Mouse (Mus musculus): ENCODE results near the gene Rrp1b. TPM values are rescaled to one million over a fixed set of nuclear protein-coding genes. Genes with fewer than 3 reads are reported as not detected.
"Not testable (repeated sequence)": the region's sequence is repeated elsewhere in the genome, so short reads cannot be mapped to it uniquely, and the experiment has no call there.

Gene Rrp1b
- polyA plus RNA-seq, 1 experiment from 2014 or later, result 36.9 TPM

DNA sequence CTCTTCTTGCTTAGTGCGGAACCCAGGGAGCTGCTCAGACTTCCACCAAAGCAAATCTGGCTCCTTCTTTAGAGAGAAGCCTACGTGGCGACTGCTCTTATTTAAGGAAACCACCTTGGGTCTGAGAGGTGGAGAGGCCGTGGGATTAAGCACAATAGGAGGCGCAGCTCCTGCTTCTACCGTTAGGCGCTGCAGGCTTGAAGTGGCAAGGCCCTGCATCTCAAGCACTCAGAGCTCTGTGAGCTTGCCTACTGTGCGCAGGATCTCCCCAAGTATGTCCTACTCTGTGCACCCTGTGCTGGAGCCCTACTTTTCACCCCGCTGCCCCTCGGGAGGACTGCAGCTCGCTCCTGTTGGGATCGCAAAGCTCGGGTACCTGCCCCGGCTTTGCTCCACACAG, 25.3 kb downstream of the Rrp1b start:
- peaks cover 60% of the 10 kb centered on the region for H3K36me3 ChIP-seq
- WGBS, result 98% methylated on average over 14 of the region's 14 CpGs
- H3K4me1 ChIP-seq, result no peaks in the 10 kb centered on the region
- no peak overlapping the region for H3K4me3 ChIP-seq (replicated peaks)
- no peak overlapping the region for H3K4me2 ChIP-seq
- H3K27ac ChIP-seq (replicated peaks), result no peak overlapping the region
- no peak overlapping the region for H3K9ac ChIP-seq (replicated peaks)
- ATAC-seq (ENCODE audit: low FRiP score), result no peak
- no peaks in the 10 kb centered on the region for H3K27me3 ChIP-seq (replicated peaks)
- H3K9me3 ChIP-seq (replicated peaks), result no peaks in the 10 kb centered on the region

GRCm38 (mm10) chr17:32063654-32064053, 27.8 kb downstream of the Rrp1b start:
- Histone ChIP-seq H3K27me3 (replicated peaks) (no peaks in the 10 kb centered on the region), H3K9ac (replicated peaks) (no peak overlapping the region), H3K27ac (replicated peaks) (no peak overlapping the region), H3K4me2 (no peak overlapping the region), H3K4me1 (no peaks in the 10 kb centered on the region), H3K36me3 (peaks cover 35% of the 10 kb centered on the region), H3K9me3 (replicated peaks) (no peaks in the 10 kb centered on the region), H3K4me3 (replicated peaks) (no peak overlapping the region)
- no peak for ATAC-seq (ENCODE audit: low FRiP score)
- WGBS, result 86% methylated on average over 2 of the region's 2 CpGs

DNA sequence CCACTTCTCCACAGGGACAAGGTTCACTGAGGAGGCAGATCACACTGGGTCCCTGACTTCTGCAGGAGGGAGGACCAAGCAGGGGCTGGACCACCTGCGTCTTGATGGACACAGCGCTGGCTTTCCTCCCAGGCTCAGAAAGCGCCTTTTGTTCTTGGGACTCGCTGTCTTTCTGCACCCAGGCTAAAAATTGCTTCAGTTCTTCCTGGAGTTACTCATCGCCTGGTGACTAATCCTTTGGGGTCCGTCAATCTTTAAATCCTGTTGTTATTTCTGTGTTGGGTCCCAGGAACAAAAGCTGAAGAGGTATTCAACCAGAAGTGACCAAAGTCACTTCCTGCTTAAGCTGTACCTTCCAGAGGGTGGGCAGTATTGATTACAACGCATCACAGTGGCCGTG, 28.9 kb downstream of the Rrp1b start:
- H3K9ac ChIP-seq (replicated peaks); H3K27me3 ChIP-seq (replicated peaks); ATAC-seq (ENCODE audit: low FRiP score); H3K4me1 ChIP-seq; H3K4me2 ChIP-seq; H3K9me3 ChIP-seq (replicated peaks); H3K4me3 ChIP-seq (replicated peaks); H3K27ac ChIP-seq (replicated peaks): not testable (repeated sequence)
- H3K36me3 ChIP-seq, result peaks cover 24% of the 10 kb centered on the region
- WGBS, result 70% methylated on average over 8 of the region's 8 CpGs

GRCm38 (mm10) chr17:32067541-32067940, 31.6 kb downstream of the Rrp1b start:
- no peak overlapping the region for H3K4me3 ChIP-seq (replicated peaks)
- 0 out of 2 replicates have a peak, but pooled peaks cover 5% of the 10 kb centered on the region for H3K9me3 ChIP-seq (replicated peaks)
- no peak overlapping the region for H3K27ac ChIP-seq (replicated peaks)
- no peaks in the 10 kb centered on the region for H3K36me3 ChIP-seq
- WGBS, result 72% methylated on average over 9 of the region's 9 CpGs
- no peak for ATAC-seq (ENCODE audit: low FRiP score)
- no peaks in the 10 kb centered on the region for H3K4me1 ChIP-seq
- no peaks in the 10 kb centered on the region for H3K27me3 ChIP-seq (replicated peaks)
- no peak overlapping the region for H3K9ac ChIP-seq (replicated peaks)
- no peak overlapping the region for H3K4me2 ChIP-seq

DNA sequence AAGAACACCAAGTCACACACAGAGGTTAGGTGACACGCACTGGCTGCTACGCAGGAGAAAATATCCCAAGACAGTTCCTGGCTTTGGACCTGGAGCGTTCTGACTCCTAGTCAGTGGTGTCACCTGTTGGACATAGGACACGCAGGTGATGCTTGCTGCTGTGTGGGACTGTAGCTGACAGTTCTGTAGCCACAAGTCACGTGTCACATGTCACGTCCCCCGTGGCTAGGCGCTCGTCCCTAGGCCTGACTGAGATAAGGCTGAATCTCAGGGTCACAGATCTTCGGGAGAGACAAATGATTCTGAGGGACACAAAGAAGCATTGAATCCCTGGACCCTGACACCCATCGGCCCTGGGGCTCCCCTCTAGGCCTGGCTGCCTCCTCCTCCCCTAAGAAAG, 32.5 kb downstream of the Rrp1b start:
- WGBS, result 93% methylated on average over 11 of the region's 11 CpGs
- no peak for ATAC-seq (ENCODE audit: low FRiP score)
- 0 out of 2 replicates have a peak, but pooled peaks cover 5% of the 10 kb centered on the region for H3K9me3 ChIP-seq (replicated peaks)
- no peak overlapping the region for H3K9ac ChIP-seq (replicated peaks)
- H3K27me3 ChIP-seq (replicated peaks), result no peaks in the 10 kb centered on the region
- no peak overlapping the region for H3K4me2 ChIP-seq
- no peaks in the 10 kb centered on the region for H3K36me3 ChIP-seq
- no peak overlapping the region for H3K4me3 ChIP-seq (replicated peaks)
- H3K4me1 ChIP-seq, result no peaks in the 10 kb centered on the region
- H3K27ac ChIP-seq (replicated peaks), result no peak overlapping the region

DNA sequence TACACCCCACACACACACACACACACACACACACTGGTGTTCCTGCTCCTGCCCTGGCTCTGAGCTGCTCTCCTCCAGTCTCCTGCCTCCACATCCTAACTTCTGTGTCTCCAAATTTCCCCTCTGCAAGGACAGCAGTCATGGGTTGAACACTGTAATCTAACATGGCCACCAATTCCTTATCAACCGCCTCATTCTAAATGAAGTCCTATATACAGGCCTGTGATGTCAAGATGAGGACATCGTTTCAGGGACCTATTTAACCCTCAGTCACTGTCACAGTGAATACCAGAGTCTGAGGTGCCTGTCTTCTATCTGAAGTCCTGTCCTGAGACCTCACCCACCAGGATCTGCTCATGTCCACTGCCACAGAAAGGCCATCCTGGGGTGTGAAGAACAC, 32.9 kb downstream of the Rrp1b start:
- 0 out of 2 replicates have a peak, but pooled peaks cover 5% of the 10 kb centered on the region for H3K9me3 ChIP-seq (replicated peaks)
- no peaks in the 10 kb centered on the region for H3K4me1 ChIP-seq
- no peak overlapping the region for H3K9ac ChIP-seq (replicated peaks)
- H3K4me3 ChIP-seq (replicated peaks), result no peak overlapping the region
- no peaks in the 10 kb centered on the region for H3K36me3 ChIP-seq
- no peak overlapping the region for H3K4me2 ChIP-seq
- H3K27me3 ChIP-seq (replicated peaks), result no peaks in the 10 kb centered on the region
- H3K27ac ChIP-seq (replicated peaks), result no peak overlapping the region
- no peak for ATAC-seq (ENCODE audit: low FRiP score)
- 91% methylated on average over 2 of the region's 2 CpGs for WGBS

DNA sequence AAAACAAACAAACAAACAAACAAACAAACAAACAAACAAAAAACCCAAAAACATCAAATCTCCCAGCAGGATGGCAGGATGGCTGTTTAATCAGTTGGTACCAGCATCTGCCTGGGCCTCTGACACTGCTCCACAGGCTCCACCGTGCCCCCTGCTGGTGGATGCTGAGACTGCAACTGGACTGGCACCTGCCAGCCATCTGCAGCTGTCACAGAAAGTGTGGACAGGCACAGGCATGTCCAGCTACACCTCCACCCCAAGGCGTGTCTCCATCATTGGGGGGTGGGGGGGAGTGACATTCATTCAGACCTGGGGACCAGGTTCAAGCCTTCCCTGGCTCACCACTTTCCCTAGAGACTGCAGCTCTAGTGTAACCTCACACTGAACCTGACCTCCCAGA, 37.5 kb downstream of the Rrp1b start:
- Histone ChIP-seq H3K4me1 (peaks cover 4% of the 10 kb centered on the region; the same call in 1 of the 2 replicates), H3K36me3 (no peaks in the 10 kb centered on the region), H3K9ac (replicated peaks) (no peak overlapping the region), H3K4me2 (no peak overlapping the region), H3K9me3 (replicated peaks) (0 out of 2 replicates have a peak, but pooled peaks cover 5% of the 10 kb centered on the region), H3K27me3 (replicated peaks) (no peaks in the 10 kb centered on the region), H3K27ac (replicated peaks) (no peak overlapping the region), H3K4me3 (replicated peaks) (no peak overlapping the region)
- 0% methylated on average over 2 of the region's 2 CpGs for WGBS
- ATAC-seq (ENCODE audit: low FRiP score), result no peak

GRCm38 (mm10) chr17:32074658-32075057, 38.8 kb downstream of the Rrp1b start:
- no peaks in the 10 kb centered on the region for H3K27me3 ChIP-seq (replicated peaks)
- peaks cover 4% of the 10 kb centered on the region; the same call in 1 of the 2 replicates for H3K4me1 ChIP-seq
- no peaks in the 10 kb centered on the region for H3K36me3 ChIP-seq
- H3K9ac ChIP-seq (replicated peaks), result no peak overlapping the region
- ATAC-seq (ENCODE audit: low FRiP score), result 0 out of 2 replicates have a peak, but pooled peaks have one; percentile 2
- H3K27ac ChIP-seq (replicated peaks), result no peak overlapping the region
- H3K4me2 ChIP-seq, result no peak overlapping the region
- H3K9me3 ChIP-seq (replicated peaks), result 0 out of 2 replicates have a peak, but pooled peaks cover 5% of the 10 kb centered on the region
- H3K4me3 ChIP-seq (replicated peaks), result no peak overlapping the region
- 52% methylated on average over 4 of the region's 4 CpGs for WGBS

DNA sequence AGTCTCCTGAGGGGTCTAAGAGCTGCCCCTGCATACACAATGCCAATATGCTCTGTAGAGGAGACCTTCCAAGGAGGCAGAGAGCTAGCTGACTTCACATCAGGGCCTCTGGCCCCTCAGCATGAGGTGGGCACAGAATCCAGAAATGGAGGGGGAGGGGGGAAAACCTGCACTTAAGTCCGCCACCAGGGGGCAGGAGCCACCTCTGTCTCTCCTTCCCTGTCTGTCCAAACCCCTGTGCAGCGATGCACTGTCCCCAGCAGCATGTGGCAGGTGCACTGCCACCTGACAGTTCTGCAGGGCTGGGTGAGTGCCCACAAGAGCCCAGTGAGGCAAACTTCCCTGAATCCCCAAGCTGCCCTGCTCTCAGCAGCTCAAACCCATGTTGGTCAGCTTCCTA, 39.3 kb downstream of the Rrp1b start:
- Histone ChIP-seq H3K4me1 (peaks cover 4% of the 10 kb centered on the region; the same call in 1 of the 2 replicates), H3K27ac (replicated peaks) (no peak overlapping the region), H3K36me3 (no peaks in the 10 kb centered on the region), H3K4me2 (no peak overlapping the region), H3K9ac (replicated peaks) (no peak overlapping the region), H3K27me3 (replicated peaks) (no peaks in the 10 kb centered on the region), H3K9me3 (replicated peaks) (no peaks in the 10 kb centered on the region), H3K4me3 (replicated peaks) (no peak overlapping the region)
- 5% methylated on average over 2 of the region's 2 CpGs for WGBS
- ATAC-seq (ENCODE audit: low FRiP score), result peak; percentile 52; the same call in 1 of the 2 replicates

- Histone ChIP-seq H3K27me3 (replicated peaks) (no peaks in the 10 kb centered on the region), H3K4me2 (no peak overlapping the region), H3K9me3 (replicated peaks) (no peaks in the 10 kb centered on the region), H3K4me1 (no peaks in the 10 kb centered on the region), H3K36me3 (no peaks in the 10 kb centered on the region), H3K27ac (replicated peaks) (no peak overlapping the region), H3K9ac (replicated peaks) (no peak overlapping the region), H3K4me3 (replicated peaks) (no peak overlapping the region)
- ATAC-seq (ENCODE audit: low FRiP score), result no peak
- WGBS, result 96% methylated on average over 2 of the region's 2 CpGs
These were observed 47.5 kb downstream of the Rrp1b start for GRCm38 (mm10) chr17:32083351-32083750.

DNA sequence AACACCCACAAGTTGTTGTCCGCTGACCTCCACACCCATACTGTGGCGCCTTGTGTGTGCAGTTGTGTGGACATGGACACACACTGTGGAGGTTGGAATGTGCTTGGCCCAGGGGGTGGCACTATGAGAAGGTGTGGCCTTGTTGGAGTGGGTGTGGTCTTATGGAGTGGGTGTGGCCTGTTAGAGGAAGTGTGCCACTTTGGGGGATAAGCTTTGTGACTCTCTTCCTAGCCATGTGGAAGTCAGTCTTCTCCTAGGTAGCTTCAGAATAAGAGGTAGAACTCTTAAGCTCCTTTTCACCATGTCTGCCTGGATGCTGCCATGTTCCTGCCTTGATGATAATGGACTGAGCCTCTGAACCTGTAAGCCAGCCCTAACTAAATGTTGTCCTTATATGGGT, 51.2 kb downstream of the Rrp1b start:
- no peak overlapping the region for H3K4me3 ChIP-seq (replicated peaks)
- WGBS, result 96% methylated on average over 2 of the region's 2 CpGs
- H3K9me3 ChIP-seq (replicated peaks), result no peaks in the 10 kb centered on the region
- H3K27me3 ChIP-seq (replicated peaks), result no peaks in the 10 kb centered on the region
- no peak for ATAC-seq (ENCODE audit: low FRiP score)
- H3K9ac ChIP-seq (replicated peaks), result no peak overlapping the region
- H3K4me1 ChIP-seq, result peaks cover 19% of the 10 kb centered on the region
- no peak overlapping the region for H3K4me2 ChIP-seq
- no peaks in the 10 kb centered on the region for H3K36me3 ChIP-seq
- no peak overlapping the region for H3K27ac ChIP-seq (replicated peaks)

DNA sequence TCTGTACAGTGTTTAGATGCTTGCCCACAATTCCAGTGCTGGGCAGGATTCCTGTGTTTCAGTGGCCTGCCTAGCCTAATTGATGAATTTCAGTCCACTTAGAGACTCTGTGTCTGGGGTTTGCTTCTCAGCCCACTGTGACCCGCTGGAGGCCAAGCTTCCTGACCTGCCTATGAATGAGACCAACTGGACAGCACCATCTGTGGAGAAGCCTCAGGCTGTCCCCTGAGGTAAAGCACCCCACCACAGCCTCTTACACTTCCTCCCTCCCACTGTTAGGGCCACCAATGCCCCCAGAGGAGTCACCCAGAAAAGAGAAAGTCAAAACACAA, 55.1 kb downstream of the Rrp1b start:
- Histone ChIP-seq H3K27me3 (replicated peaks) (no peaks in the 10 kb centered on the region), H3K4me1 (peaks cover 24% of the 10 kb centered on the region), H3K27ac (replicated peaks) (peak overlapping the region; percentile 77), H3K36me3 (no peaks in the 10 kb centered on the region), H3K4me3 (replicated peaks) (peak overlapping the region; percentile 24), H3K9ac (replicated peaks) (no peak overlapping the region), H3K4me2 (peak overlapping the region; percentile 54), H3K9me3 (replicated peaks) (no peaks in the 10 kb centered on the region)
- 26% methylated on average over 1 of the region's 1 CpGs for WGBS
- peak; percentile 35; the same call in 1 of the 2 replicates for ATAC-seq (ENCODE audit: low FRiP score)

Measured in neural tube, embryonic 15.5 days (tissue).